Mouse (Mus musculus): ENCODE measurements around the gene Txn2. TPM values are rescaled to one million over a fixed set of nuclear protein-coding genes. Genes with fewer than 3 reads are reported as not detected.
"Not testable (repeated sequence)": the region's sequence is repeated elsewhere in the genome, so short reads cannot be mapped to it uniquely, and the experiment has no call there.

Txn2 gene
- polyA plus RNA-seq, 1 experiment: 253 TPM

GRCm38 (mm10) chr15:77874310-77874709 lies 54.5 kb downstream of the Txn2 start:
- no peak for TF ChIP-seq CTCF (IDR thresholded peaks at IDR 0.05; ENCODE audit: borderline replicate concordance, control insufficient read depth, extremely low read depth, insufficient read depth, low read length, poor library complexity)
- no peak for TF ChIP-seq POLR2A (IDR thresholded peaks at IDR 0.05; ENCODE audit: control insufficient read depth, extremely low read depth, insufficient read depth, low read length, poor library complexity)
- no peak overlapping the region for H3K27ac ChIP-seq (ENCODE audit: control insufficient read depth, insufficient read depth, low read length)

GRCm38 (mm10) chr15:77873564-77873963 lies 55.2 kb downstream of the Txn2 start:
- Histone ChIP-seq H3K36me3 (ENCODE audit: control insufficient read depth, insufficient read depth, low read length) (no peaks in the 10 kb centered on the region), H3K4me1 (replicated peaks; ENCODE audit: control insufficient read depth, insufficient read depth, low read length) (no peaks in the 10 kb centered on the region), H3K27me3 (ENCODE audit: control insufficient read depth, insufficient read depth, low read length) (no peaks in the 10 kb centered on the region), H3K27ac (ENCODE audit: control insufficient read depth, insufficient read depth, low read length) (no peak overlapping the region), H3K4me3 (ENCODE audit: control insufficient read depth, insufficient read depth, low read length) (no peak overlapping the region)
- TF ChIP-seq CTCF (IDR thresholded peaks at IDR 0.05; ENCODE audit: borderline replicate concordance, control insufficient read depth, extremely low read depth, insufficient read depth, low read length, poor library complexity) (no peak), POLR2A (IDR thresholded peaks at IDR 0.05; ENCODE audit: control insufficient read depth, extremely low read depth, insufficient read depth, low read length, poor library complexity) (no peak)
- DNase-seq: no peak
- WGBS: 97% methylated on average over 2 of the region's 2 CpGs

More at GRCm38 (mm10) chr15:77874310-77874709, 54.5 kb downstream of the Txn2 start:
- Histone ChIP-seq H3K36me3 (ENCODE audit: control insufficient read depth, insufficient read depth, low read length) (no peaks in the 10 kb centered on the region), H3K27me3 (ENCODE audit: control insufficient read depth, insufficient read depth, low read length) (no peaks in the 10 kb centered on the region), H3K4me1 (replicated peaks; ENCODE audit: control insufficient read depth, insufficient read depth, low read length) (no peaks in the 10 kb centered on the region), H3K4me3 (ENCODE audit: control insufficient read depth, insufficient read depth, low read length) (no peak overlapping the region)
- no peak for DNase-seq
- 71% methylated on average over 4 of the region's 4 CpGs for WGBS

GRCm38 (mm10) chr15:77872996-77873395 lies 55.8 kb downstream of the Txn2 start:
- no peak overlapping the region for H3K4me3 ChIP-seq (ENCODE audit: control insufficient read depth, insufficient read depth, low read length)
- WGBS: 95% methylated on average over 3 of the region's 3 CpGs
- TF ChIP-seq POLR2A (IDR thresholded peaks at IDR 0.05; ENCODE audit: control insufficient read depth, extremely low read depth, insufficient read depth, low read length, poor library complexity): no peak
- TF ChIP-seq CTCF (IDR thresholded peaks at IDR 0.05; ENCODE audit: borderline replicate concordance, control insufficient read depth, extremely low read depth, insufficient read depth, low read length, poor library complexity): no peak
- H3K36me3 ChIP-seq (ENCODE audit: control insufficient read depth, insufficient read depth, low read length): no peaks in the 10 kb centered on the region
- H3K27ac ChIP-seq (ENCODE audit: control insufficient read depth, insufficient read depth, low read length): no peak overlapping the region
- no peaks in the 10 kb centered on the region for H3K4me1 ChIP-seq (replicated peaks; ENCODE audit: control insufficient read depth, insufficient read depth, low read length)
- H3K27me3 ChIP-seq (ENCODE audit: control insufficient read depth, insufficient read depth, low read length): no peaks in the 10 kb centered on the region
- DNase-seq: no peak

- no peak overlapping the region for H3K4me3 ChIP-seq (ENCODE audit: control insufficient read depth, insufficient read depth, low read length)
- H3K36me3 ChIP-seq (ENCODE audit: control insufficient read depth, insufficient read depth, low read length): no peaks in the 10 kb centered on the region
- no peak for DNase-seq
- no peak overlapping the region for H3K27ac ChIP-seq (ENCODE audit: control insufficient read depth, insufficient read depth, low read length)
- H3K27me3 ChIP-seq (ENCODE audit: control insufficient read depth, insufficient read depth, low read length): no peaks in the 10 kb centered on the region
- TF ChIP-seq POLR2A (IDR thresholded peaks at IDR 0.05; ENCODE audit: control insufficient read depth, extremely low read depth, insufficient read depth, low read length, poor library complexity) (no peak), CTCF (IDR thresholded peaks at IDR 0.05; ENCODE audit: borderline replicate concordance, control insufficient read depth, extremely low read depth, insufficient read depth, low read length, poor library complexity) (no peak)
- WGBS: 96% methylated on average over 5 of the region's 5 CpGs
- H3K4me1 ChIP-seq (replicated peaks; ENCODE audit: control insufficient read depth, insufficient read depth, low read length): peaks cover 4% of the 10 kb centered on the region
Observed at GRCm38 (mm10) chr15:77868340-77868739, 60.5 kb downstream of the Txn2 start.

- H3K27ac ChIP-seq (ENCODE audit: control insufficient read depth, insufficient read depth, low read length); H3K4me3 ChIP-seq (ENCODE audit: control insufficient read depth, insufficient read depth, low read length); H3K36me3 ChIP-seq (ENCODE audit: control insufficient read depth, insufficient read depth, low read length); DNase-seq; H3K27me3 ChIP-seq (ENCODE audit: control insufficient read depth, insufficient read depth, low read length); H3K4me1 ChIP-seq (replicated peaks; ENCODE audit: control insufficient read depth, insufficient read depth, low read length): not testable (repeated sequence)
- 72% methylated on average over 10 of the region's 10 CpGs for WGBS
Observed at GRCm38 (mm10) chr15:77867231-77867968, 61.4 kb downstream of the Txn2 start.

- H3K4me3 ChIP-seq (ENCODE audit: control insufficient read depth, insufficient read depth, low read length): no peak overlapping the region
- peaks cover 7% of the 10 kb centered on the region for H3K4me1 ChIP-seq (replicated peaks; ENCODE audit: control insufficient read depth, insufficient read depth, low read length)
- DNase-seq: no peak
- no peaks in the 10 kb centered on the region for H3K27me3 ChIP-seq (ENCODE audit: control insufficient read depth, insufficient read depth, low read length)
- no peaks in the 10 kb centered on the region for H3K36me3 ChIP-seq (ENCODE audit: control insufficient read depth, insufficient read depth, low read length)
- no peak overlapping the region for H3K27ac ChIP-seq (ENCODE audit: control insufficient read depth, insufficient read depth, low read length)
- no peak for TF ChIP-seq POLR2A (IDR thresholded peaks at IDR 0.05; ENCODE audit: control insufficient read depth, extremely low read depth, insufficient read depth, low read length, poor library complexity)
- TF ChIP-seq CTCF (IDR thresholded peaks at IDR 0.05; ENCODE audit: borderline replicate concordance, control insufficient read depth, extremely low read depth, insufficient read depth, low read length, poor library complexity): no peak
- 85% methylated on average over 11 of the region's 11 CpGs for WGBS
Observed at GRCm38 (mm10) chr15:77866583-77867220, 62.1 kb downstream of the Txn2 start.

Other genes with a start within 250 kb of the Txn2 start
- 26.2 and 28.5 TPM in 2 replicates for gene Apol7e, start 230.1 kb downstream of the Txn2 start, polyA plus RNA-seq (2012; rRNA removed)
- 5.6 and 8.1 TPM in 2 replicates for gene Apol9b, start 200.0 kb downstream of the Txn2 start, polyA plus RNA-seq (2012; rRNA removed)
- gene Apol8, start 172.0 kb downstream of the Txn2 start, polyA plus RNA-seq (2012; rRNA removed): 0.08 and 0.11 TPM in 2 replicates
- 167 and 193 TPM in 2 replicates for gene Myh9, start 86.8 kb downstream of the Txn2 start, polyA plus RNA-seq (2012; rRNA removed)
- 9.7 and 12.8 TPM in 2 replicates for gene Foxred2, start 27.7 kb upstream of the Txn2 start, polyA plus RNA-seq (2012; rRNA removed)
- gene Eif3d, start 41.8 kb upstream of the Txn2 start, polyA plus RNA-seq (2012; rRNA removed): 198 and 205 TPM in 2 replicates
- gene Cacng2, start 191.0 kb upstream of the Txn2 start, polyA plus RNA-seq (2012; rRNA removed): not detected in 2 replicates
- 63.3 and 97.2 TPM in 2 replicates for gene Ift27, start 245.1 kb upstream of the Txn2 start, polyA plus RNA-seq (2012; rRNA removed)